Mouse (Mus musculus) cortical plate, adult 2 months (tissue): ENCODE measurements around the gene Med25. TPM values are rescaled to one million over a fixed set of nuclear protein-coding genes. Genes with fewer than 3 reads are reported as not detected.

Source experiments
- H3K27ac ChIP-seq: fragments of 200-500 bp; 2 replicates; pipeline ENCODE4 v1.5.1; 2012; ENCODE audit warnings: low read length, control low read depth, inconsistent platforms; ENCODE audit not compliant: insufficient read depth
- H3K4me1 ChIP-seq: fragments of 200-500 bp; 2 replicates; pipeline ENCODE4 v1.6.1; 2011; ENCODE audit warnings: low read length; ENCODE audit not compliant: control insufficient read depth, insufficient read depth
- H3K4me3 ChIP-seq: fragments of 200-500 bp; 2 replicates; pipeline ENCODE4 v1.5.1; 2011; ENCODE audit warnings: mild to moderate bottlenecking, low read length, control low read depth; ENCODE audit not compliant: insufficient read depth
- CTCF ChIP-seq: fragments of 200-500 bp; IDR thresholded peaks from 2 replicates; pipeline ENCODE4 v1.5.1; 2011; ENCODE audit warnings: mild to moderate bottlenecking, control low read depth, low read length; ENCODE audit not compliant: insufficient read depth; ENCODE audit errors: extremely low read depth
- POLR2A ChIP-seq: fragments of 200-500 bp; IDR thresholded peaks from 2 replicates; pipeline ENCODE4 v1.6.1; 2011; ENCODE audit warnings: mild to moderate bottlenecking, low read length, control low read depth; ENCODE audit not compliant: insufficient read depth; ENCODE audit errors: extremely low read depth
- polyA plus RNA-seq: library from polyadenylated mRNA; depleted of rRNA; stranded (reverse); fragments of >200 nt; gene quantifications from 2 replicates; pipeline ENCODE4 v1.2.3, GENCODE M21; 2012; rRNA removed

Gene Med25
- polyA plus RNA-seq, 1 experiment: 121 TPM

GRCm38 (mm10) chr7:44832763-44833162, 59.7 kb downstream of the Med25 start:
- TF ChIP-seq POLR2A: no peak
- no peak for TF ChIP-seq CTCF
- H3K4me3 ChIP-seq: no peak overlapping the region
- H3K27ac ChIP-seq: no peak overlapping the region

DNA sequence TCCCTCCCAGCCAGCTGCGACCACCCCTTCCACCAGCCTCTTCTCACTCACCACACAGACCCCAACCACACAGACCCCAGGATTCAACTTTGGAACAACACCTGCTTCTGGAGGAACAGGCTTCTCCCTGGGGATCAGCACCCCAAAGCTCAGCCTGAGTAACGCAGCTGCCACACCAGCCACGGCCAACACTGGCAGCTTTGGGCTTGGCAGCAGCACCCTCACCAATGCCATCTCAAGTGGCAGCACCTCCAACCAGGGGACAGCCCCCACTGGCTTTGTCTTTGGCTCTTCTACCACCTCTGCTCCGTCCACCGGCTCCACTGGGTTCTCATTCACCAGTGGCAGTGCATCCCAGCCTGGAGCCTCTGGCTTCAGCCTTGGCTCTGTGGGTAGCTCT, 63.8 kb downstream of the Med25 start:
- Histone ChIP-seq H3K4me1 (no peaks in the 10 kb centered on the region; the same call in 1 of the 2 replicates), H3K27ac (no peak overlapping the region), H3K4me3 (no peak overlapping the region)
- TF ChIP-seq POLR2A (no peak), CTCF (no peak)

More at GRCm38 (mm10) chr7:44832763-44833162, 59.7 kb downstream of the Med25 start:
- H3K4me1 ChIP-seq: no peaks in the 10 kb centered on the region

DNA sequence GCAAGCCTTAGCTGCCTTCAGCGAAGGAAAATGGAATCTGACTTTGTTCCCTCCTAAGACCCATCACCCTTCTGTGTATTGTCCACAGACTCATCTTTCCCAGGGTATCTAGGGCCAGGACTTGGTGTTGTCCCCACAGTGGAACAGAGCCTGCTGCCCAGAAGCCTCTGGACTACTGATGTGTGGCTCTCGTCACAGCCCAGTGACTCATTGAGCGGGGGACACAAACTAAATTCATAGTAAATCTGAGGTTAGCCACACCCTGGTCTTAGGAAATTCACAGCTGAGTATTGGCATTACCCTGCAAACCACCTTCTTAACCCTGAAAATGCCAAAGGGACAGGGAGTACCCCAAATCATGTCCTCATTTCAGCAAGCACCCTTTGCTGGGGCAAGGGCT, 65.7 kb downstream of the Med25 start:
- no peak for TF ChIP-seq POLR2A
- no peak for TF ChIP-seq CTCF
- Histone ChIP-seq H3K27ac (no peak overlapping the region), H3K4me3 (no peak overlapping the region), H3K4me1 (no peaks in the 10 kb centered on the region; the same call in 1 of the 2 replicates)

Other genes starting within 250 kb of the Med25 start
- gene Myh14, start 221.9 kb downstream of the Med25 start, polyA plus RNA-seq: 15.9 and 17.4 TPM in 2 replicates
- not detected in 2 replicates for gene Izumo2, start 184.0 kb downstream of the Med25 start, polyA plus RNA-seq
- 32.6 and 35.7 TPM in 2 replicates for gene Vrk3, start 144.3 kb downstream of the Med25 start, polyA plus RNA-seq
- 0.40 TPM in 2 replicates for gene Zfp473, start 141.7 kb downstream of the Med25 start, polyA plus RNA-seq
- gene Nup62, start 76.6 kb downstream of the Med25 start, polyA plus RNA-seq: 28.8 and 29.6 TPM in 2 replicates
- 1.9 and 2.3 TPM in 2 replicates for gene Il4i1, start 76.3 kb downstream of the Med25 start, polyA plus RNA-seq
- gene Atf5, start 76.1 kb downstream of the Med25 start, polyA plus RNA-seq: 15.9 and 17.5 TPM in 2 replicates
- 97.5 and 101 TPM in 2 replicates for gene Akt1s1, start 43.7 kb downstream of the Med25 start, polyA plus RNA-seq
- 95.0 and 99.8 TPM in 2 replicates for gene Tbc1d17, start 43.6 kb downstream of the Med25 start, polyA plus RNA-seq
- 35.6 and 40.8 TPM in 2 replicates for gene Pnkp, start 35.6 kb downstream of the Med25 start, polyA plus RNA-seq
- gene Ptov1, start 22.9 kb downstream of the Med25 start, polyA plus RNA-seq: 359 and 377 TPM in 2 replicates
- 28.6 and 30.7 TPM in 2 replicates for gene Fuz, start 3.4 kb upstream of the Med25 start, polyA plus RNA-seq
- 241 and 247 TPM in 2 replicates for gene Ap2a1, start 36.8 kb upstream of the Med25 start, polyA plus RNA-seq
- 1.5 and 2.0 TPM in 2 replicates for gene Tsks, start 50.5 kb upstream of the Med25 start, polyA plus RNA-seq
- gene Cpt1c, start 82.1 kb upstream of the Med25 start, polyA plus RNA-seq: 154 and 164 TPM in 2 replicates
- gene Prmt1, start 93.9 kb upstream of the Med25 start, polyA plus RNA-seq: 162 and 169 TPM in 2 replicates
- 82.4 and 87.4 TPM in 2 replicates for gene Irf3, start 104.9 kb upstream of the Med25 start, polyA plus RNA-seq
- 6.0 and 6.2 TPM in 2 replicates for gene Bcl2l12, start 106.0 kb upstream of the Med25 start, polyA plus RNA-seq
- 126 and 128 TPM in 2 replicates for gene Scaf1, start 123.7 kb upstream of the Med25 start, polyA plus RNA-seq
- gene Rras, start 125.2 kb upstream of the Med25 start, polyA plus RNA-seq: 34.2 and 38.3 TPM in 2 replicates
- gene Prr12, start 160.2 kb upstream of the Med25 start, polyA plus RNA-seq: 14.6 and 15.5 TPM in 2 replicates
- gene Nosip, start 169.7 kb upstream of the Med25 start, polyA plus RNA-seq: 89.5 and 92.3 TPM in 2 replicates
- gene Prrg2, start 170.0 kb upstream of the Med25 start, polyA plus RNA-seq: 21.4 and 23.2 TPM in 2 replicates
- gene Rcn3, start 199.5 kb upstream of the Med25 start, polyA plus RNA-seq: 12.8 and 13.1 TPM in 2 replicates
- gene Fcgrt, start 211.1 kb upstream of the Med25 start, polyA plus RNA-seq: 30.7 and 37.0 TPM in 2 replicates
- 361 and 402 TPM in 2 replicates for gene Rps11, start 231.7 kb upstream of the Med25 start, polyA plus RNA-seq
- 1,470 and 1,570 TPM in 2 replicates for gene Rpl13a, start 236.0 kb upstream of the Med25 start, polyA plus RNA-seq
- 0.08 and 0.32 TPM in 2 replicates for gene Gm45713, start 243.5 kb upstream of the Med25 start, polyA plus RNA-seq
- 18.4 and 20.8 TPM in 2 replicates for gene Flt3l, start 243.7 kb upstream of the Med25 start, polyA plus RNA-seq